Mouse (Mus musculus): ENCODE results near the gene Sprr2f. TPM values are rescaled to one million over a fixed set of nuclear protein-coding genes. Genes with fewer than 3 reads are reported as not detected.

Sprr2f gene
- not detected in 2 replicates for polyA plus RNA-seq (2012; rRNA removed)

- TF ChIP-seq POLR2A (IDR thresholded peaks at IDR 0.05; ENCODE audit: extremely low read depth, insufficient read depth, low read length) (no peak), CTCF (IDR thresholded peaks at IDR 0.05; ENCODE audit: extremely low read depth, insufficient read depth, low read length) (no peak)
- H3K27ac ChIP-seq (ENCODE audit: insufficient read depth, low read length) = no peak within 1 kb of the TSS
- H3K4me3 ChIP-seq (ENCODE audit: insufficient read depth, low read length) = no peak within 1 kb of the TSS
- H3K4me1 ChIP-seq (ENCODE audit: control insufficient read depth, insufficient read depth, low read length) = no peaks in the 10 kb centered on the region
Measured at GRCm38 (mm10) chr3:92364887-92365286, at the start of gene Sprr2f. Gene Sprr2f, plus strand, starts transcription at chr3:92365187.

- TF ChIP-seq POLR2A (IDR thresholded peaks at IDR 0.05; ENCODE audit: extremely low read depth, insufficient read depth, low read length) = no peak
- Histone ChIP-seq H3K4me1 (ENCODE audit: control insufficient read depth, insufficient read depth, low read length) (no peaks in the 10 kb centered on the region), H3K4me3 (ENCODE audit: insufficient read depth, low read length) (no peak within 1 kb of the TSS), H3K27ac (ENCODE audit: insufficient read depth, low read length) (no peak within 1 kb of the TSS)
Measured at GRCm38 (mm10) chr3:92316320-92316719, 48.7 kb upstream of the Sprr2f start, which contains the start of gene Sprr2b. Gene Sprr2b, plus strand, starts transcription at chr3:92316620.

- Histone ChIP-seq H3K27ac (ENCODE audit: insufficient read depth, low read length) (no peak overlapping the region), H3K4me3 (ENCODE audit: insufficient read depth, low read length) (no peak overlapping the region), H3K4me1 (ENCODE audit: control insufficient read depth, insufficient read depth, low read length) (no peaks in the 10 kb centered on the region)
- no peak for TF ChIP-seq CTCF (IDR thresholded peaks at IDR 0.05; ENCODE audit: extremely low read depth, insufficient read depth, low read length)
Measured at GRCm38 (mm10) chr3:92317384-92317783, 47.6 kb upstream of the Sprr2f start.

- Histone ChIP-seq H3K27ac (ENCODE audit: insufficient read depth, low read length) (no peak overlapping the region), H3K4me3 (ENCODE audit: insufficient read depth, low read length) (no peak overlapping the region), H3K4me1 (ENCODE audit: control insufficient read depth, insufficient read depth, low read length) (no peaks in the 10 kb centered on the region)
- TF ChIP-seq POLR2A (IDR thresholded peaks at IDR 0.05; ENCODE audit: extremely low read depth, insufficient read depth, low read length) (no peak), CTCF (IDR thresholded peaks at IDR 0.05; ENCODE audit: extremely low read depth, insufficient read depth, low read length) (no peak)
Measured at GRCm38 (mm10) chr3:92336278-92336677, 28.7 kb upstream of the Sprr2f start.

GRCm38 (mm10) chr3:92338840-92339239 lies 26.1 kb upstream of the Sprr2f start, which contains the start of gene Sprr2d:
Gene Sprr2d, plus strand, starts transcription at chr3:92339140.
- Histone ChIP-seq H3K27ac (ENCODE audit: insufficient read depth, low read length) (no peak within 1 kb of the TSS), H3K4me3 (ENCODE audit: insufficient read depth, low read length) (no peak within 1 kb of the TSS), H3K4me1 (ENCODE audit: control insufficient read depth, insufficient read depth, low read length) (no peaks in the 10 kb centered on the region)
- TF ChIP-seq CTCF (IDR thresholded peaks at IDR 0.05; ENCODE audit: extremely low read depth, insufficient read depth, low read length) (no peak), POLR2A (IDR thresholded peaks at IDR 0.05; ENCODE audit: extremely low read depth, insufficient read depth, low read length) (no peak)

GRCm38 (mm10) chr3:92351843-92352242 lies 13.1 kb upstream of the Sprr2f start, which contains the start of gene Sprr2e:
Gene Sprr2e, plus strand, starts transcription at chr3:92352143.
- TF ChIP-seq POLR2A (IDR thresholded peaks at IDR 0.05; ENCODE audit: extremely low read depth, insufficient read depth, low read length) (no peak), CTCF (IDR thresholded peaks at IDR 0.05; ENCODE audit: extremely low read depth, insufficient read depth, low read length) (no peak)
- Histone ChIP-seq H3K4me1 (ENCODE audit: control insufficient read depth, insufficient read depth, low read length) (no peaks in the 10 kb centered on the region), H3K27ac (ENCODE audit: insufficient read depth, low read length) (no peak within 1 kb of the TSS), H3K4me3 (ENCODE audit: insufficient read depth, low read length) (no peak within 1 kb of the TSS)

- TF ChIP-seq POLR2A (IDR thresholded peaks at IDR 0.05; ENCODE audit: extremely low read depth, insufficient read depth, low read length) (no peak), CTCF (IDR thresholded peaks at IDR 0.05; ENCODE audit: extremely low read depth, insufficient read depth, low read length) (no peak)
Measured at GRCm38 (mm10) chr3:92361619-92362018, 3.4 kb upstream of the Sprr2f start.

GRCm38 (mm10) chr3:92373613-92374012 lies 8.6 kb downstream of the Sprr2f start:
- Histone ChIP-seq H3K4me1 (ENCODE audit: control insufficient read depth, insufficient read depth, low read length) (no peaks in the 10 kb centered on the region), H3K27ac (ENCODE audit: insufficient read depth, low read length) (no peak overlapping the region), H3K4me3 (ENCODE audit: insufficient read depth, low read length) (no peak overlapping the region)
- TF ChIP-seq CTCF (IDR thresholded peaks at IDR 0.05; ENCODE audit: extremely low read depth, insufficient read depth, low read length) = no peak
- TF ChIP-seq POLR2A (IDR thresholded peaks at IDR 0.05; ENCODE audit: extremely low read depth, insufficient read depth, low read length) = no peak

More at GRCm38 (mm10) chr3:92361619-92362018, 3.4 kb upstream of the Sprr2f start:
- H3K4me3 ChIP-seq (ENCODE audit: insufficient read depth, low read length) = no peak overlapping the region
- H3K27ac ChIP-seq (ENCODE audit: insufficient read depth, low read length) = no peak overlapping the region
- no peaks in the 10 kb centered on the region for H3K4me1 ChIP-seq (ENCODE audit: control insufficient read depth, insufficient read depth, low read length)

- no peak within 1 kb of the TSS for H3K27ac ChIP-seq (ENCODE audit: insufficient read depth, low read length)
- no peak for TF ChIP-seq CTCF (IDR thresholded peaks at IDR 0.05; ENCODE audit: extremely low read depth, insufficient read depth, low read length)
- TF ChIP-seq POLR2A (IDR thresholded peaks at IDR 0.05; ENCODE audit: extremely low read depth, insufficient read depth, low read length) = no peak
- no peak within 1 kb of the TSS for H3K4me3 ChIP-seq (ENCODE audit: insufficient read depth, low read length)
Measured at GRCm38 (mm10) chr3:92385385-92385784, 20.4 kb downstream of the Sprr2f start, which contains the start of gene Sprr2h. Gene Sprr2h, plus strand, starts transcription at chr3:92385685.

GRCm38 (mm10) chr3:92394301-92394700 lies 29.3 kb downstream of the Sprr2f start:
- TF ChIP-seq CTCF (IDR thresholded peaks at IDR 0.05; ENCODE audit: extremely low read depth, insufficient read depth, low read length) (no peak), POLR2A (IDR thresholded peaks at IDR 0.05; ENCODE audit: extremely low read depth, insufficient read depth, low read length) (no peak)
- Histone ChIP-seq H3K4me3 (ENCODE audit: insufficient read depth, low read length) (no peak overlapping the region), H3K4me1 (ENCODE audit: control insufficient read depth, insufficient read depth, low read length) (no peaks in the 10 kb centered on the region), H3K27ac (ENCODE audit: insufficient read depth, low read length) (no peak overlapping the region)

More at GRCm38 (mm10) chr3:92385385-92385784, 20.4 kb downstream of the Sprr2f start, which contains the start of gene Sprr2h:
- no peaks in the 10 kb centered on the region for H3K4me1 ChIP-seq (ENCODE audit: control insufficient read depth, insufficient read depth, low read length)

All from cortical plate, adult 2 months (tissue).